Mouse (Mus musculus) CD4-positive helper T cell, adult 2 months (primary cell): ENCODE data around the gene Mis12.

Experiments used
- DNase-seq: peaks from one replicate; pipeline ENCODE4 v3.0.0-alpha.2; 2012; ENCODE audit warnings: low read depth, missing footprints, low spot score

Gene Mis12

DNA sequence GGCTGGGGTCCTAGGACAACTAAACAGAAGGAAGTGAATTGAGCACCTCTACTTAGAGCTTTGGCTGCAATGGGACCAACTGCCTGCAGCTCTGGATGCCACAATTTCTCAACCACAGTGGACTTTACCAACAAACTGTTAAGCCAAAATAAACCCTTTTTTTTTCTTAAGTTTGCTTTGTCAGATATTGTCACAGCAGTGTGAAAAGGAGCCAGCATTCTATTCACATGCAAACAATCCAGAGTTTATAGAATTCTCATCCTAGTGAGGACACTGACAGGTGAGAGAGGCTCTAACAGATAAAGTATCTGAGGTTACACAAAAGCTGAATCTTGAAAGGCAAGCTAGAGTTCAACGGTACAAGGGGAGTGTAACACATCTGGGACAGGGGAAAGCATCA is 2.4 kb upstream of the Mis12 start:
- no peak for DNase-seq

- DNase-seq: no peak
Observed at GRCm38 (mm10) chr11:71018416-71019200, 803 bp upstream of the Mis12 start.

DNA sequence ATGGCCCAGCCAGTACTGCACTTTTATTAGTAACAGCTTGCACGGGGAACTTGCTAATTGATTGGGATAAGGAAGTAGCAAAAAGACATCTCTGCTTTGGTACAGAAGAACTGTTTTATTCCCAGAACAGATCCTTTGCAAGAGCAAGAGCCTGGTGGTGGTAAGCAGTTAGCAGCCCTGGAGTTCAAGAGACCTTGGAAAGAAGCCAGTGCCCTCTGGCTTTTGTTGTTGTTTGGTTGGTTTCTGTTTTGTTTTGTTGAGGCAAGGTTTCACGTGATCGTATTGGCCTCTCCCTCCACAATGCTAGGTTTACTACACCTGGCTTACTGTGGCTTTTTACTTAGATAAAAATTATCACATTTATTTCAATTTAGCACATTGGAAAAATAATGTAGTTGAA is 8.9 kb downstream of the Mis12 start:
- DNase-seq: no peak

DNA sequence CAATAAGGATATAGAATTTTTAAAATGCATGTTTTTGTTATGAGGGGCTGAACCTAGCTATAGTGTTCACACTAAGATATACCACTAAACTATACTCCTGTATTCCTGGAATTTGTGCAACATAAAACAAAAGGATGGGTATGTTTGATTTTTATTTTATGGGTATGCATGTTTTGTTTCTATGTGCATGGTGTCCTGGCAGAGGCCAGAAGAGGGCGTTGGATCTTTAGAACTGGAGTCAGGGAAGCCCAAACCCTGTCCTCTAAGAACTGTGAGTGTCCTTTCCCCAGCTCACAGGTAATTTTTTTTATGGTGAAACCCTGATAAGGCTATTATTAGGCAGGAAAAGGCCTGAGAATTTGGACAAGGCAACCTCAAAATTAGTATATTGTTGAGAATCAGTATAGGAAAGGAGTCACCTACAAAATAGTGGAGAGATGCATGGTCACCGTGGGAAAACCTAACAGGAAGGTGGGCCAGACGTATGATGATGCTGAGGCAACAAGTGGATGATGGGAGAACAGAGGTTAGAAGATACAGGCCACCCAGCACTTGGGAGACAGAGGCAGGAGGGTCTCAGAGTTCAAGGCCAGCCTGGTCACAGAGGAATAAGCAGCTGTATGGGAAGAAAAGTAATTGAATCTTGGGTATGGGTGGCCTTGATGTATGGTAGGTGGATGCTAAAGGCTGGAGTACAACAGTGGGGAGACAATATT is 10.2 kb downstream of the Mis12 start:
- no peak for DNase-seq

- DNase-seq: no peak
Observed at GRCm38 (mm10) chr11:71032070-71032469, 12.7 kb downstream of the Mis12 start.

- no peak for DNase-seq
Observed at GRCm38 (mm10) chr11:71032491-71033162, 13.2 kb downstream of the Mis12 start.

GRCm38 (mm10) chr11:71033163-71033761 is 13.9 kb downstream of the Mis12 start, which contains the start of gene 6330403K07Rik:
Gene 6330403K07Rik, minus strand, starts transcription at chr11:71033513.
- DNase-seq: peak; percentile 57

GRCm38 (mm10) chr11:71039526-71040298 is 20.3 kb downstream of the Mis12 start:
- no peak for DNase-seq

- DNase-seq: peak; percentile 17
Observed at GRCm38 (mm10) chr11:71052554-71052953, 33.1 kb downstream of the Mis12 start.

DNA sequence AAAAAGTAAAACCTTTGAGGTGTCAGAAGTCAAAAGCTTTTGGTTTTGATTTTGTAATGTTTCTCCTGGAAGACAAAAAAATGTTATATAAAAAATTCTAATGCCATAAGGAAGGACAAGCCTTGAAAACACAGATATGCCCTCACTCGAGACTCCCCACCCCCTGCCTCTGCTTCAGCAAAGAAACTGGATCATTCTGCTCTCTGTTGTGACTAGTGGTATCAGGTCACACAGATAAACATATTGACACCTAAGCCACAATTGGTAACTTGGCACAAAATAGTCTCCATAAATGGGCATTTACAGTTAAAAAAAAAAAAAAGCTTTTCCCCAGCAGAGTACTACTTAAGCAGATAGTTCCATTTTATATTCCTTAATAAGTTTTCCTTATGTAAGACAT is 56.9 kb downstream of the Mis12 start:
- DNase-seq: no peak
